Mouse (Mus musculus) ES-E14 (cell line): ENCODE data around the gene Dydc1.

ENCODE experiments used
- CHD2 ChIP-seq: IDR thresholded peaks from 2 replicates; pipeline ENCODE4 v1.6.1; 2014; ENCODE audit warnings: mild to moderate bottlenecking, low read depth, low read length, inconsistent platforms
- ZNF384 ChIP-seq: IDR thresholded peaks from 2 replicates; pipeline ENCODE4 v1.6.1; 2012; ENCODE audit warnings: low read depth, low read length, inconsistent platforms

- TF ChIP-seq CHD2 (no peak), ZNF384 (no peak)
Measured at GRCm38 (mm10) chr14:41087509-41087908, 14.8 kb downstream of the Dydc1 start.
